Mouse (Mus musculus) lung, adult 2 months (tissue): Measurements from ENCODE around the gene Cbln4. TPM values are rescaled to one million over a fixed set of nuclear protein-coding genes. Genes with fewer than 3 reads are reported as not detected.

Experiments used
- DNase-seq: peaks from one replicate; pipeline ENCODE4 v3.0.0; 2022
- H3K4me1 ChIP-seq: fragments of 200-500 bp; 2 replicates; pipeline ENCODE4 v1.6.1; 2011; ENCODE audit warnings: low read length; ENCODE audit not compliant: control insufficient read depth, insufficient read depth
- H3K4me3 ChIP-seq: fragments of 200-500 bp; replicated peaks from 2 replicates; pipeline ENCODE3; 2011; ENCODE audit warnings: low read depth, mild to moderate bottlenecking, control low read depth, low read length; ENCODE audit errors: extremely low read depth
- CTCF ChIP-seq: fragments of 200-500 bp; IDR thresholded peaks from 2 replicates; pipeline ENCODE4 v1.5.1; 2011; ENCODE audit warnings: mild to moderate bottlenecking, low read length, control low read depth; ENCODE audit not compliant: insufficient read depth
- POLR2A ChIP-seq: fragments of 200-500 bp; IDR thresholded peaks from 2 replicates; pipeline ENCODE4 v1.6.1; 2011; ENCODE audit warnings: low read depth, mild to moderate bottlenecking, control low read depth, low read length, borderline replicate concordance; ENCODE audit errors: extremely low read depth
- WGBS: fragments of 180-500 bp; shearing (Covaris S2); methylation state at CpG from one replicate; pipeline ENCODE4 v1.1.7; 2018; 5-methylcytosine and 5-hydroxymethylcytosine counted together
- polyA plus RNA-seq: library from polyadenylated mRNA; depleted of rRNA; stranded (reverse); fragments of >200 nt; gene quantifications from 2 replicates; pipeline ENCODE4 v1.2.3, GENCODE M21; 2012; rRNA removed

The Cbln4 gene
- not detected in 2 replicates for polyA plus RNA-seq

DNA sequence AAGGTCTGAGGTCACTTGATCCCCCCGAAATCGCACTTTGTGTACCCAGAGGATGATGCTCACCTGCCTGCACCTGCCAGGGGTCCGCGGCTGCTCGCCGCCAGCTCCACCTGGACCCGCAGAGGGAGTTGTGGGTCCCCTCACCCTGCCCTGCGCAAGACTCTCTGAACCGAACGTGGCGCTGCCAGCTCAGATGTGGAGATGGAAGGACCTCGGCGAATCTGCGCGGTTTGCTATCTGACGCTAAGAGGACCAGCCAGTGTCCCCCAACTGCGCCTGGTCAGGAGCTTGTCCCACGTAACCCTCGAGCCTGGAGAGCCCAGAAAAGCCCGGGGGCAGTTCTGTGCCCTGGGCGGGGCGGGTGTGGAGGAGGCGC, at the start of gene Cbln4:
Cbln4 (minus strand) TSS at position 232 of the 376 bp plus-strand sequence.
- Histone ChIP-seq H3K4me3 (no peak within 1 kb of the TSS), H3K4me1 (no peaks in the 10 kb centered on the region)
- WGBS: 3% methylated on average over 23 of the region's 23 CpGs
- TF ChIP-seq CTCF: no peak
- TF ChIP-seq POLR2A: no peak
- no peak for DNase-seq

DNA sequence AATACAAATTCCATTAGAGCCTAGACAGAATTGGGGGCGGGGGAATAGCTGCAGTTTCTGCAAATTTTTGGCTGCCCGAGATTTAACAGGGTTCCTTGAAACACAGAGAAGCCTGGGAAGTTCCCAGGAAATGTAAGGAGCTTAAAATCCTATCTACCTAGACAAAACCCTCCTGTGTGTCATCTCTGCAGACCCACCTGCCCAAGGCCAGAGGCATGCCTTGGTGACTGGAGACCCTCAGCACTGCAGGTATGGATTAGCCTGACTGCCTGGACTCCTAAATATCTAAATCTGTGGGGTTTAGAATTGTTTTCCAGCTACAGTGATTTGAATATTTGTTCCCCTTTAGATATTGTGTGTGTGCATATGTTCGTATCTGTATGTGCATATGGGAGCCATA, 35.3 kb upstream of the Cbln4 start:
- no peak for DNase-seq
- TF ChIP-seq CTCF (no peak), POLR2A (no peak)
- WGBS: 47% methylated on average over 3 of the region's 3 CpGs
- H3K4me3 ChIP-seq: no peak overlapping the region
- H3K4me1 ChIP-seq: no peaks in the 10 kb centered on the region

DNA sequence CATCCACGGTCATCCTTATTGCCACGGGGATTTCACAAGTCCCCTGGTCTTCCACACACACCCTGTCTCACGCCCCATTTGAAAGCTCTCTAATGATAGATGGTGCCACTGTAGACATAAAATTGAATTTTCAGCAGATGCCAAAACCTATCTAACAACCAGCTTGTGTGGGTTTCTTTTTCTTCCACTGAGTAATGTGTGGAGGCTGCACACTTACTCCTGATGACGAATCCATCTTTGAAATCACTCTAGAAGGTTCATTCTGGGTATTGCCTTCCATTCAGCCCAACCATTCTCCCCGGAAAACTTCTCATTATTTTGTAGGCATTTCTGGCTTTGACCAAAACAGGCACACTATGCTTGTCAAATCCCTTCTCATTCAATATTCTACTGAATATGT, 33.0 kb upstream of the Cbln4 start:
- DNase-seq: no peak
- Histone ChIP-seq H3K4me3 (no peak overlapping the region), H3K4me1 (no peaks in the 10 kb centered on the region)
- WGBS: 78% methylated on average over 5 of the region's 5 CpGs
- no peak for TF ChIP-seq POLR2A
- no peak for TF ChIP-seq CTCF

DNA sequence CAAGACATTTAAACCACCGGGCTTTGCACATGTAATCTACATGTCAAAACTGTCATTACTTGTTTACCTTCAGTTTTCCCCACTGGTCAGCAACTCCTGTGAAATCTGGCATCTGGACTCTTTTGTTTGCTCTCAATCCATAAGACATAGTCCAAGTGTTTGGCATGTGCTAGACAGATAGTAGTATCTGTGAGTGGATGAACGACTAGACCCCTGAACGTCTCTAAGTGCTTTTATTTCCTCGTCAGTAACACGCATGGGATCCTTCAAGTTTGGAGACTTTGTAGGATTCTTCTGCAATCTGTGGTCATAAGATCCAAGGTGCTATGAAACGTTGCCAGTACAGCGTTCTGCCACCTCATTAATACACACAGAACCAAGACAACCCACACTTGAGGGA, 19.6 kb upstream of the Cbln4 start:
- WGBS: 52% methylated on average over 7 of the region's 7 CpGs
- DNase-seq: no peak
- H3K4me3 ChIP-seq: no peak overlapping the region
- H3K4me1 ChIP-seq: no peaks in the 10 kb centered on the region
- TF ChIP-seq CTCF (no peak), POLR2A (no peak)

DNA sequence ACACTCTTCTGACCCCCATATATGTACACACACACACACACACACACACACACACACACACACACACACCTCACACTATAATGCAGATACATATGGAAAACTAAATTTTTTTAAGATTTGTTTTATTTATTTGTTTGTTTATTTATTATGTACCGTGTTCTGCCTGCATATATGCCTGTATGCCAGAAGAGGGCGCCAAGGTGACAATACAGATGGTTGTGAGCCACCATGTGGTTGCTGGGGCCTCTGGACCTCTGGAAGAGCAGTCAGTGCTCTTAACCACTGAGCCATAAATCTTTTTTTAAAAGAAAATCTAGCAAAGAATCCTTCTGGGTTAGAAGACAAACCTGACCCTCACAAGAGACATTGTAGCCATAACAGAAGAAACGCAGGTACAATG, 16.5 kb upstream of the Cbln4 start:
- TF ChIP-seq CTCF (no peak), POLR2A (no peak)
- DNase-seq: no peak
- Histone ChIP-seq H3K4me3 (no peak overlapping the region), H3K4me1 (no peaks in the 10 kb centered on the region)
- 56% methylated on average over 3 of the region's 3 CpGs for WGBS

DNA sequence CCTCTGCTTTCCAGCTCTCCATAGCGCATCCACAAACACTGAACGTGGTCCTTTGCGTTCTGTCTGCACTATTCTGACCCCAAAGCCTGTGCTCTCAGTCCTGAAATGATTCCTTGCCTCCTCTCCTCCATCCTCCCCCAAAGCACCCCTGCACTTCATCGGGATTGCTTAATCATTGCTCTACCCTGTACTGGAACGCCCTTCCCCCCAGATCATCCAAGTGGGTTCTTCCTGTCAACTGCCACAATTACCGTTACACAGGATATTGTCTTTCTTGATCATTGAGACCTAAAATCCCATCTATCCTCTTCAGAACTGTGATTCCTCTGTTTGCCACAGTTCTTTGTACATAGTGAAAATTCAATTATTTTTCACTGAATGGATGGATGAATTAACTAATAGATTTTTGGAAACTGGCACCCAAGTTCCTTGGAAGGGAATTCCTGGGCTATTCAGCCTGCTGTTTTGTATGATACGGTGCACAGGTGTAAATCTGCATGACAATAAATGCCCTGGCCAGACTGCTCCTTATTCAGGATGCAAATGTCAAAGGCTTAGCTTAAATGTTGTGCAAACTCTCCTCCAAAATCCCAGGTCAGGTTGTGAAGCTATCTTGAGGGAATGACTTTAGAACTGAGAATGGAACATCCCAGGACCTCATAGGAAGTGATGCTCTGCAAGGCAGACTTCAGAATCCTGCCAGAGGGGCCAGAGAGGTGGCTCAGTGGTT, 15.8 kb upstream of the Cbln4 start:
- Histone ChIP-seq H3K4me1 (no peaks in the 10 kb centered on the region), H3K4me3 (no peak overlapping the region)
- DNase-seq: no peak
- TF ChIP-seq POLR2A (no peak), CTCF (no peak)
- 64% methylated on average over 7 of the region's 7 CpGs for WGBS

DNA sequence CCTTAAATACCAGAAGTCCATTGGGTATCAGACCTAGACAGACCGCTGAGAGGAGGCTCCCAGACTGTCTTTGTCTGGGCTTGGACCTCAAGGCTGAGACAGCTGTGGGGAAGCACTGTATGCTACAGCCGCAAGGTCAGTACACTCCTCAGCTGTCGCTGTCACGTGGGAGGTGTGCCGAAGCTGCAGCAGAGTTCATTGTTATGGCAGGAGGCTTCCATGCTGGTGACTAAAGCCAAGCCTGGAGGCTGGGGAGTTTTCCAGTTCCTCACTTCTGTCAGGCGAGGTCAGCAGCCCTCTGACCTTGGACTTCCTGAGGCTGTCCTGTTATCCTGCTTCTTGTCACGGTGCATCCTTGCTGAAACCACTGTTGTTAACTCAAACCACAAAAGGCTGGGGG, 2.7 kb upstream of the Cbln4 start:
- no peaks in the 10 kb centered on the region for H3K4me1 ChIP-seq
- WGBS: 25% methylated on average over 7 of the region's 7 CpGs
- TF ChIP-seq POLR2A: no peak
- TF ChIP-seq CTCF: no peak
- H3K4me3 ChIP-seq: no peak overlapping the region
- no peak for DNase-seq

DNA sequence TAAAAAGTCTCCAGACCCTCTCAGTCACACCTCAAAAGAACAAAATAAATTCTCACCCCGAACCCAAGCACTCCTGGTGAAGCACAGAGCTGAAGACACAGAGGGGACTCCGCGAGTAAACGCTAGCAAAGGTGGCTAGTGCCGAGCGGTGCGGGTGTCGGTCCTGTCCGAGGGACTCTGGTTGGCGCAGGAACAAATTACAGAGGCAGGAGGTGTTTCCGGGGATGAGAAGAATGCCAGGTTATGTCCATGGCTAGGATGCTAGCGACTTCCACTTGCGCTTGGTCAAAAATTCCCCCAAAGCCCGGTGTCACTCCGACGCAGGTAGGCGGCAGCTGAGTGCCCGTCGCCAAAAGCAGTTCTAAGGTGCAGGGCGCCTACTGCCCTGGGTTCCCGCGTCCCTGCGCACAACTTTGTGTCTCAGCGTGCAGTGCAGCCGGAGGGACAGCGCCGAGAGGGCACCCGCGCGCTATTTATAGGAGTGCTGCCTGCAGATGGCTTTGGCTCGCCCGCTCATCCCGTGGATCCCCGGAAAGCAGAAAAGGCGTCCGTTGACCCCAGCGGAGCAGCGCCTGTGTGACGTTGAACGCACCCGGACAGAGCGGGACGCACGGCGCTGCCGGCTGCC, 545 bp downstream of the Cbln4 start:
- TF ChIP-seq POLR2A (no peak), CTCF (no peak)
- Histone ChIP-seq H3K4me3 (no peak overlapping the region), H3K4me1 (no peaks in the 10 kb centered on the region)
- WGBS: 3% methylated on average over 46 of the region's 46 CpGs
- DNase-seq: no peak

DNA sequence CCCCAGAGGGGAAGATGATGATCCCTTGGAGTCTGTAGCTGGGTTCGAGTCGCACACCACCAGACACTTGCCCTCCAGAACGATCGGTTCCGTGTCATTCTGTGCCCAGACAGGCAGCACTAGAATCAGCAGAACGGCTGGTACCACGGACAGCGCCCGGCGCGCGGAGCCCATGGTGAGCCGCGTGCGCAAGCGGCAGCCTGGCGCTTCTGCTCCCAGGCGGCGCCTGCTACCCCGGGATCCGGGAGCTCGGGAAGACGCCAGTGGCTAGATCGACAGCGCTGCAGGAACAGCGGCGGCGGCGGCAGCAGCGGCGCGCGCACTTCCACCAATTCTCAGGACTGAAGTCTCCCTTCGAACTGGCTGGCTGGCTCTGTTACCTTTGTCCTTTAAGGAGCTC, 1.1 kb downstream of the Cbln4 start:
- WGBS: 2% methylated on average over 34 of the region's 34 CpGs
- Histone ChIP-seq H3K4me3 (no peak overlapping the region), H3K4me1 (no peaks in the 10 kb centered on the region)
- no peak for TF ChIP-seq POLR2A
- no peak for TF ChIP-seq CTCF
- DNase-seq: peak; percentile 18

DNA sequence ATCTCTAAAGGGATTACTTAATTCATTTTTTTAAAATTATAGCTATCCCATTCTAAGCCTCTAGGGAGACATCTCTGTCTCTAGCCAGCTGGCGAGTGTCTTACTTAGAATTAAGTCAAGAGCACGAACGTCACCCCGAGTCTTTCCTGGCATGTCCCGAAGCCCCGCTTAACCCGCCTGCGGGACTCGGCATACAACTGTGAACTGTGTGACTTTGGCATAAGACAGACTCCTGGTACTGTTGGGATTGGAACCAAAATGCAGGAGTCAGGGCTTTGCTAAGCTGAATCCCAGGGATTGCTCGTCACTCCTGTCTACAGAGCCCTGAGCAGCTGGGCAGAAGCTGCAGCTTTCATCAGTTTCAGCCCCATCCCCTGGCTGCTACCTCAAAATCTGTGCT, 2.4 kb downstream of the Cbln4 start:
- Histone ChIP-seq H3K4me1 (no peaks in the 10 kb centered on the region), H3K4me3 (no peak overlapping the region)
- no peak for DNase-seq
- TF ChIP-seq POLR2A (no peak), CTCF (no peak)
- WGBS: 70% methylated on average over 10 of the region's 10 CpGs
